Mouse (Mus musculus) mature B cell (primary cell): ENCODE measurements around the gene Rnf17.

Experiments
- in situ Hi-C: fragments of 300-500 bp; cut with MboI; formaldehyde crosslinking; loops from 2 replicates; pipeline ENCODE4 v1.14.3; 2019

Gene Rnf17

GRCm38 (mm10) chr14:56512084-56512483 is 109.7 kb downstream of the Rnf17 start:
- in situ Hi-C loops: no loop called here

- in situ Hi-C loops: no loop called here
Measured at GRCm38 (mm10) chr14:56514775-56515174, 112.4 kb downstream of the Rnf17 start.

- in situ Hi-C loops: no loop called here
Measured at GRCm38 (mm10) chr14:56530788-56531187, 128.4 kb downstream of the Rnf17 start.

- in situ Hi-C loops: no loop called here
Measured at GRCm38 (mm10) chr14:56544946-56545345, 142.6 kb downstream of the Rnf17 start.

GRCm38 (mm10) chr14:56545491-56545890 is 143.1 kb downstream of the Rnf17 start:
- in situ Hi-C loops: no loop called here

GRCm38 (mm10) chr14:56550960-56551359 is 148.6 kb downstream of the Rnf17 start:
- in situ Hi-C loops: no loop called here

- in situ Hi-C loops: no loop called here
Measured at GRCm38 (mm10) chr14:56552924-56553323, 150.5 kb downstream of the Rnf17 start.

GRCm38 (mm10) chr14:56553331-56553730 is 150.9 kb downstream of the Rnf17 start:
- in situ Hi-C loops: no loop called here

GRCm38 (mm10) chr14:56554716-56555115 is 152.3 kb downstream of the Rnf17 start:
- in situ Hi-C loops: no loop called here

- in situ Hi-C loops: no loop called here
Measured at GRCm38 (mm10) chr14:56559134-56559533, 156.8 kb downstream of the Rnf17 start.

GRCm38 (mm10) chr14:56567476-56567875 is 165.1 kb downstream of the Rnf17 start:
- in situ Hi-C loops: no loop called here

GRCm38 (mm10) chr14:56569041-56569440 is 166.7 kb downstream of the Rnf17 start:
- in situ Hi-C loops: no loop called here

GRCm38 (mm10) chr14:56571310-56572093 is 169.1 kb downstream of the Rnf17 start:
- in situ Hi-C loops: no loop called here

GRCm38 (mm10) chr14:56572546-56572945 is 170.2 kb downstream of the Rnf17 start:
- in situ Hi-C loops: no loop called here
